Mouse (Mus musculus): ENCODE data around the gene H2-Ab1.

- no peak for TF ChIP-seq CTCF (IDR thresholded peaks at IDR 0.05)
- no peak for TF ChIP-seq EP300 (IDR thresholded peaks at IDR 0.05)
These were observed 32.7 kb upstream of the H2-Ab1 start for GRCm38 (mm10) chr17:34224816-34225215.
